Comparison of ENCODE assay signal across 24 mouse cellular contexts in the genomic region with DNA sequence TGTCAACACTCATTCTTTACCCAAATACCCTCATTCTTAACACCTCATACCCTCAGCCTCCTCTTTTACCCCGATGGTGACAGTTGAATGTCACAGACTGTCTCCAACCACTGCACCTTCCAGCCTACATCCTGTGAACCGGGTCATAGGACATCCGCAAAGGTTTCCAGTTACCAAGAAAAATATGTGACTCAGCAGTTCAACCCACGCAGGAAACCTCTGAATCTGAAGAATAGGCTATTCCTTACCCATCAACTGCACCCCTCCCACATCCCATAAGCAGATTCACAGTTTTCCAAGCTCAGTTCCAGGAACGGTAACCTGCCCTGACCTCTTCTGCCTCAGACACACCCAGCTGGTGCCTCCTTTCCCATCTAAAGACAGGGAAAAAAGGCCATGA. TPM values are rescaled to one million over a fixed set of nuclear protein-coding genes. Genes with fewer than 3 reads are reported as not detected.
DNase-seq lines count a peak whose midpoint lies in the region; ATAC-seq lines count a peak whose summit lies in the region.
"Had no signal": no experiment of that assay in that cellular context is flagged by ENCODE, and none has a peak within 500 bp of the region (broad histone marks: within the 10 kb centered on the region; RNA-seq: fewer than 3 reads in every experiment).

No protein-coding gene starts in this region.

- no peaks in the 10 kb centered on the region for H3K36me3 ChIP-seq in neural tube, embryonic 15.5 days
- H3K36me3 ChIP-seq in midbrain, embryonic 15.5 days (replicated peaks), result no peaks in the 10 kb centered on the region
- H3K36me3 ChIP-seq: embryonic facial prominence, embryonic 13.5 days; forebrain, embryonic 12.5 days; heart, embryonic 10.5 days; hindbrain, embryonic 13.5 days; intestine, embryonic 15.5 days had no signal

- no peak overlapping the region for H3K9ac ChIP-seq in neural tube, embryonic 15.5 days (replicated peaks)
- no peak overlapping the region for H3K9ac ChIP-seq in midbrain, embryonic 15.5 days
- H3K9ac ChIP-seq: embryonic facial prominence, embryonic 13.5 days; forebrain, embryonic 12.5 days; hindbrain, embryonic 13.5 days; intestine, embryonic 15.5 days had no signal

- H3K4me2 ChIP-seq in neural tube, embryonic 15.5 days, result no peak overlapping the region
- H3K4me2 ChIP-seq in midbrain, embryonic 15.5 days, result no peak overlapping the region
- H3K4me2 ChIP-seq: embryonic facial prominence, embryonic 13.5 days; forebrain, embryonic 12.5 days; hindbrain, embryonic 13.5 days; intestine, embryonic 15.5 days had no signal

- H3K27me3 ChIP-seq in neural tube, embryonic 15.5 days (replicated peaks), result no peaks in the 10 kb centered on the region
- H3K27me3 ChIP-seq in midbrain, embryonic 15.5 days (replicated peaks), result no peaks in the 10 kb centered on the region
- H3K27me3 ChIP-seq: embryonic facial prominence, embryonic 13.5 days; forebrain, embryonic 12.5 days; hindbrain, embryonic 13.5 days; intestine, embryonic 15.5 days had no signal

- DNase-seq in adrenal gland, adult 2 months, result peak; percentile 45
- DNase-seq in adrenal gland, postnatal 14 days, result no peak
- DNase-seq in neural tube, embryonic 10.5 days (ENCODE audit: extremely low spot score, low spot score), result peak; percentile 6
- DNase-seq in ovary, postnatal 10 days (ENCODE audit: low spot score), result no peak
- DNase-seq: adrenal gland, postnatal 10 days; cerebellum, adult 18-20 months; cerebellum, adult 9-11 months; cerebellum, postnatal 36 days; gastrocnemius, adult 2 months; gastrocnemius, postnatal 25 days; heart, postnatal 10 days; heart, postnatal 4 days had no signal

- H3K27ac ChIP-seq in neural tube, embryonic 15.5 days (replicated peaks), result no peak overlapping the region
- no peak overlapping the region for H3K27ac ChIP-seq in midbrain, embryonic 15.5 days
- H3K27ac ChIP-seq: embryonic facial prominence, embryonic 13.5 days; forebrain, embryonic 12.5 days; gastrocnemius, adult 2 months; heart, embryonic 10.5 days; hindbrain, embryonic 13.5 days; hindbrain, postnatal 0 days; intestine, embryonic 15.5 days had no signal

- H3K9me3 ChIP-seq in neural tube, embryonic 15.5 days (replicated peaks), result no peaks in the 10 kb centered on the region
- H3K9me3 ChIP-seq in midbrain, embryonic 15.5 days, result no peaks in the 10 kb centered on the region
- H3K9me3 ChIP-seq: embryonic facial prominence, embryonic 13.5 days; forebrain, embryonic 12.5 days; heart, embryonic 10.5 days; hindbrain, embryonic 13.5 days; intestine, embryonic 15.5 days had no signal

- ATAC-seq in neural tube, embryonic 15.5 days (ENCODE audit: low FRiP score), result no peak
- peak; percentile 74 for ATAC-seq in CD4-positive, CD25-positive, alpha-beta regulatory T cell, adult 4 months
- no peak for ATAC-seq in midbrain, embryonic 15.5 days (replicated peaks)
- ATAC-seq: forebrain, embryonic 16.5 days; hindbrain, postnatal 0 days; intestine, embryonic 15.5 days; Patski had no signal

- H3K4me1 ChIP-seq in neural tube, embryonic 15.5 days, result no peaks in the 10 kb centered on the region
- H3K4me1 ChIP-seq in midbrain, embryonic 15.5 days, result no peaks in the 10 kb centered on the region
- H3K4me1 ChIP-seq: embryonic facial prominence, embryonic 13.5 days; forebrain, embryonic 12.5 days; heart, embryonic 10.5 days; hindbrain, embryonic 13.5 days; intestine, embryonic 15.5 days had no signal

- H3K4me3 ChIP-seq in neural tube, embryonic 15.5 days (replicated peaks), result no peak overlapping the region
- no peak overlapping the region for H3K4me3 ChIP-seq in midbrain, embryonic 15.5 days
- H3K4me3 ChIP-seq: embryonic facial prominence, embryonic 13.5 days; forebrain, embryonic 12.5 days; gastrocnemius, adult 2 months; heart, embryonic 10.5 days; hindbrain, embryonic 13.5 days; intestine, embryonic 15.5 days had no signal

- WGBS in neural tube, embryonic 15.5 days, result 81% methylated on average over 5 of the region's 5 CpGs
- 84% methylated on average over 5 of the region's 5 CpGs for WGBS in midbrain, embryonic 15.5 days

RNA-seq across cellular contexts. Expression of a gene that starts 19.9 kb away (rescaled TPM):
- total RNA-seq in adrenal gland, adult 2 months (2021), result 100 to 1,000 TPM; 101 to 153 TPM
- polyA plus RNA-seq in adrenal gland, adult 2 months (2012; rRNA removed), result 31.6 and 44.1 TPM in 2 replicates
- 121 and 129 TPM in 2 replicates for total RNA-seq in adrenal gland, postnatal 14 days (2021)
- polyA plus RNA-seq in neural tube, embryonic 15.5 days (2015; fragmentation: Nextera tagmentation; extraction: Ambion mirVana), result 50.7 and 52.0 TPM in 2 replicates
- 10 to 100 TPM; 10.6 to 12.0 TPM for polyA plus RNA-seq in CD4-positive, CD25-positive, alpha-beta regulatory T cell, adult 4 months (2017; shearing (Covaris generic))
- 64.0 and 64.4 TPM in 2 replicates for polyA plus RNA-seq in midbrain, embryonic 15.5 days (2015; fragmentation: Nextera tagmentation; extraction: Ambion mirVana)

RNA-seq across cellular contexts. Expression of a gene that starts 53.9 kb away (rescaled TPM):
- under 1 TPM; 0.66 TPM for total RNA-seq in adrenal gland, adult 2 months (2021)
- polyA plus RNA-seq in adrenal gland, adult 2 months (2012; rRNA removed), result 0.11 TPM in 1 of 2 replicates, not detected in the other
- 1.9 and 11.6 TPM in 2 replicates for total RNA-seq in adrenal gland, postnatal 14 days (2021)
- 1.1 TPM in 1 of 2 replicates, not detected in the other for polyA plus RNA-seq in neural tube, embryonic 15.5 days (2015; fragmentation: Nextera tagmentation; extraction: Ambion mirVana)
- 10 to 100 TPM; 38.2 to 52.0 TPM for polyA plus RNA-seq in CD4-positive, CD25-positive, alpha-beta regulatory T cell, adult 4 months (2017; shearing (Covaris generic))
- polyA plus RNA-seq in midbrain, embryonic 15.5 days (2015; fragmentation: Nextera tagmentation; extraction: Ambion mirVana), result not detected in 2 replicates
- total RNA-seq: gastrocnemius, adult 2 months; hindbrain, postnatal 0 days had no signal
- polyA plus RNA-seq: embryonic facial prominence, embryonic 13.5 days; heart, embryonic 14.5 days; hindbrain, embryonic 13.5 days; hindbrain, postnatal 0 days; Patski had no signal

Comparison
In these comparisons a context has a peak if more than half of its experiments do, and no peak if none do; other contexts are left out.
1. DNase-seq: peak in adrenal gland, adult 2 months (single experiment) and neural tube, embryonic 10.5 days (single experiment); none in adrenal gland, postnatal 14 days (single experiment) and ovary, postnatal 10 days (single experiment).
2. RNA of a gene that starts 53.9 kb away (polyA plus RNA-seq): 38.2 to 52.0 TPM in CD4-positive, CD25-positive, alpha-beta regulatory T cell, adult 4 months; 0.11 TPM in adrenal gland, adult 2 months, 1.1 TPM in neural tube, embryonic 15.5 days and not detected in midbrain, embryonic 15.5 days; every median in the first group is over 10 times any median in the second.